Mouse (Mus musculus): ENCODE data around the gene Olfr316.
"Not testable (repeated sequence)": the region's sequence is repeated elsewhere in the genome, so short reads cannot be mapped to it uniquely, and the experiment has no call there.

DNA sequence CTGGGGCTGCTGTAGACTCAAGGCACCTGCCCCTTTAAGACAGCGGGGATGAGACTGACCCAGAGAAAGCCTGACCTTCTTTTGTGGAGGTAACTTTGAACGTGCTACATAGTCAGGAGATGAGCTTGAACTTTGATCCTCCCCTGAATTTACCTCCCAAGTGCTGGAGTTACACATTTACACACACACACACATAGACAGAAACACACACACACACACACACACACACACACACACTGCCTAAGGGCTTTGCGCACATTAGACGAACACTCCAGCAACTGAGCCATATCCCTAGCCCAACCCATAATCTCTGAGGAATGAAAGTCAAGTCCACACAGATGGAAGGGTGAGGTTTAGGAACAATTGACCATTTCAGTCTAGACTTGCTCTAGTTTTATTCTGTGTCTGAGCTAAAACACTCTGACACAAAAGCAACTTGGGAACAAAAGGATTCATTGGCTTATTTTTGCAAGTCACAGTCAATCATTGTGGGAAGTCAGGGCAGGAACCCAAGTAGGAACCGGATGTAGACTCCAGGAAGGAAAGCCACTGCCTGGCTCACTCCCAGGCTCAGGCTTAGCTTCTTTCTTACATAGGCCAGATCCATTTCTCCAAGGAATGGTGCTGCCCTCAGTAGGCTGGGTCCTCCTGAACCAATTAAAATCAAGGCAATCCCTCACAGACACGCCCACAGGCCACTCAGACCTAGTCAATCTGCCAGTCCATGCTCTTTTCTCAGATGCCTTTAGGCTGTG is 24.5 kb upstream of the Olfr316 start:
- TF ChIP-seq POLR2A (IDR thresholded peaks at IDR 0.05; ENCODE audit: borderline replicate concordance, insufficient read depth, low read length); CTCF (IDR thresholded peaks at IDR 0.05; ENCODE audit: borderline replicate concordance, insufficient read depth, low read depth, low read length): not testable (repeated sequence)

Measured in cerebellum, adult 2 months (tissue).